In the genomic region with DNA sequence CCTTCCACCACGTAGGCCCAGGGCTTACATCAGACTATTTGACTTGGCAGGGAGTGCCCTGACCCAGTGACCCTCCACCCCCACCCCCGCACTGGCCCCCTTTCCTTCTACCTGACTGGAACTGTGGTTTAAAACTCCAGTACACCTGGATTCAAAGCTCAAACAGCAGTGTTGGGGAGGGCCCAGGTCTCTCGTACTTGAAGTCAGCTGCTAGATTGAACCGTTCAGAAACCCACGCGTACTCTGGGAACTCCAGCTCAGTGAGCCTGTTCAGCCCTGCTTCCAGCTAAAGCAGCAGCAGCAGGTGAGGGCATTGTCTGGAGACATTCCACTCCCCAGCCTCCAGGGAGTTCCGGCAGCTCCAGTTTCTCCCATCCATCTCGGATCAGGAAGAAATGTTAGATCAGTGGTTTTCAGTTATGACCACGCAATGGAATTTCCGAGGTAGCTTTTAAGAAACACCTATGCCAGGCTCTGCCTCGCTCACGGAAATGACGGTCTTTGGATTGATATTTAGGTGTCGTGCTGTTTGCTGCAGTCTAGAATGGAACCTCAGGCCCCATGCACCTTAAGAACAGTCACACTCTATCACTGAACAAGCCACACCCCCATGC, we compare ENCODE assay signal across 10 mouse cellular contexts. TPM values are rescaled to one million over a fixed set of nuclear protein-coding genes. Genes with fewer than 3 reads are reported as not detected.
DNase-seq lines count a peak whose midpoint lies in the region; ATAC-seq and TF ChIP-seq lines count a peak whose summit lies in the region.
"Had no signal": no experiment of that assay in that cellular context is flagged by ENCODE, and none has a peak within 500 bp of the region (broad histone marks: within the 10 kb centered on the region; RNA-seq: fewer than 3 reads in every experiment).

No protein-coding gene starts in this region.

- WGBS in limb, embryonic 13.5 days, result 57% methylated on average over 14 of the region's 14 CpGs
- WGBS in limb, embryonic 10.5 days, result 67% methylated on average over 14 of the region's 14 CpGs
- WGBS in liver, embryonic 15.5 days (ENCODE audit: insufficient replicate concordance), result 44% methylated on average over 14 of the region's 14 CpGs

- H3K4me1 ChIP-seq in limb, embryonic 13.5 days, result peaks cover 14% of the 10 kb centered on the region
- peaks cover 16% of the 10 kb centered on the region; the same call in 1 of the 2 replicates for H3K4me1 ChIP-seq in limb, embryonic 10.5 days
- peaks cover 17 to 50% of the 10 kb centered on the region in 2 experiments for H3K4me1 ChIP-seq in MEL (ENCODE audit: control insufficient read depth in 1 of 2, insufficient read depth in 2 of 2, low read length in 2 of 2)
- H3K4me1 ChIP-seq in liver, embryonic 15.5 days (replicated peaks), result peaks cover 87% of the 10 kb centered on the region
- H3K4me1 ChIP-seq: forebrain, embryonic 15.5 days had no signal

- no peak for TF ChIP-seq EP300 in MEL (IDR thresholded peaks at IDR 0.05; ENCODE audit: low read depth in 1 of 2, low read length in 2 of 2)

- DNase-seq in limb, embryonic 10.5 days (ENCODE audit: low spot score), result no peak
- DNase-seq in MEL (ENCODE audit: low read depth, low spot score), result no peak
- no peak for DNase-seq in ovary, postnatal 10 days (ENCODE audit: low spot score)
- no peak for DNase-seq in cerebellum, adult 9-10 months
- DNase-seq: heart, adult 18-20 months had no signal

- TF ChIP-seq POLR2A in MEL (IDR thresholded peaks at IDR 0.05; ENCODE audit: control insufficient read depth in 1 of 2, insufficient read depth in 1 of 2, low read depth in 1 of 2, low read length in 2 of 2, poor library complexity in 1 of 2), result peak in 1 of 2 experiments; percentile 67; a peak in 1 of 4 replicates

- no peaks in the 10 kb centered on the region for H3K9me3 ChIP-seq in limb, embryonic 13.5 days
- H3K9me3 ChIP-seq in limb, embryonic 10.5 days (replicated peaks), result no peaks in the 10 kb centered on the region
- no peaks in the 10 kb centered on the region for H3K9me3 ChIP-seq in MEL (replicated peaks; ENCODE audit: insufficient read depth, low read length)
- no peaks in the 10 kb centered on the region for H3K9me3 ChIP-seq in liver, embryonic 15.5 days (replicated peaks)
- H3K9me3 ChIP-seq: forebrain, embryonic 15.5 days; limb, embryonic 15.5 days had no signal

- no peak for TF ChIP-seq CTCF in MEL (IDR thresholded peaks at IDR 0.05 in 2 of 3, conservative IDR thresholded peaks at IDR 0.05 in 1 of 3; ENCODE audit: control insufficient read depth in 1 of 3, insufficient read depth in 1 of 3, low read depth in 2 of 3, low read length in 3 of 3, poor library complexity in 1 of 3, severe bottlenecking in 1 of 3)

- H3K27me3 ChIP-seq in limb, embryonic 13.5 days, result no peaks in the 10 kb centered on the region; the same call in 1 of the 2 replicates
- no peaks in the 10 kb centered on the region for H3K27me3 ChIP-seq in limb, embryonic 10.5 days (ENCODE audit: low read depth, poor library complexity, severe bottlenecking)
- no peaks in the 10 kb centered on the region for H3K27me3 ChIP-seq in MEL (ENCODE audit: control insufficient read depth in 1 of 2, insufficient read depth in 2 of 2, low read length in 2 of 2)
- H3K27me3 ChIP-seq in liver, embryonic 15.5 days, result no peaks in the 10 kb centered on the region
- H3K27me3 ChIP-seq: forebrain, embryonic 15.5 days; limb, embryonic 15.5 days had no signal

- H3K9ac ChIP-seq in limb, embryonic 13.5 days, result no peak overlapping the region
- peak overlapping the region; percentile 81 for H3K9ac ChIP-seq in MEL (ENCODE audit: control insufficient read depth, low read depth, low read length, poor library complexity, severe bottlenecking)
- peak overlapping the region; percentile 31; the same call in 1 of the 2 replicates for H3K9ac ChIP-seq in liver, embryonic 15.5 days
- H3K9ac ChIP-seq: forebrain, embryonic 15.5 days; limb, embryonic 15.5 days had no signal

- H3K27ac ChIP-seq in limb, embryonic 13.5 days, result no peak overlapping the region
- H3K27ac ChIP-seq in limb, embryonic 10.5 days, result no peak overlapping the region; the same call in 1 of the 2 replicates
- H3K27ac ChIP-seq in MEL (ENCODE audit: control insufficient read depth, low read depth, low read length), result peak overlapping the region; percentile 99
- peak overlapping the region; percentile 88 for H3K27ac ChIP-seq in liver, embryonic 15.5 days (replicated peaks)
- H3K27ac ChIP-seq: forebrain, embryonic 15.5 days; limb, embryonic 15.5 days had no signal

- ATAC-seq in limb, embryonic 13.5 days (ENCODE audit: low FRiP score, low read depth), result no peak
- ATAC-seq in erythroblast, adult 5-6 weeks (replicated peaks; ENCODE audit: low FRiP score, poor library complexity, severe bottlenecking), result peak; percentile 48
- ATAC-seq in liver, embryonic 15.5 days (ENCODE audit: insufficient read depth), result peak; percentile 58
- ATAC-seq: forebrain, embryonic 15.5 days had no signal

- H3K79me2 ChIP-seq in MEL (ENCODE audit: control insufficient read depth, insufficient read depth, low read length, poor library complexity), result peaks cover 6% of the 10 kb centered on the region; the same call in 1 of the 2 replicates

- H3K4me3 ChIP-seq in limb, embryonic 13.5 days, result no peak overlapping the region
- H3K4me3 ChIP-seq in limb, embryonic 10.5 days, result no peak overlapping the region
- peak overlapping the region; percentile 31 to 52 for H3K4me3 ChIP-seq in MEL (ENCODE audit: control insufficient read depth in 1 of 2, insufficient read depth in 1 of 2, low read depth in 2 of 2, low read length in 2 of 2)
- peak overlapping the region; percentile 35 for H3K4me3 ChIP-seq in liver, embryonic 15.5 days (replicated peaks)
- H3K4me3 ChIP-seq: forebrain, embryonic 15.5 days; limb, embryonic 15.5 days had no signal

- H3K36me3 ChIP-seq in limb, embryonic 13.5 days, result no peaks in the 10 kb centered on the region
- no peaks in the 10 kb centered on the region for H3K36me3 ChIP-seq in limb, embryonic 10.5 days
- H3K36me3 ChIP-seq in MEL (ENCODE audit: control insufficient read depth in 1 of 2, insufficient read depth in 2 of 2, low read length in 2 of 2), result peaks cover 0 to 44% of the 10 kb centered on the region in 2 experiments; a peak in 2 of 4 replicates
- H3K36me3 ChIP-seq in liver, embryonic 15.5 days (replicated peaks), result no peaks in the 10 kb centered on the region
- H3K36me3 ChIP-seq: forebrain, embryonic 15.5 days; limb, embryonic 15.5 days had no signal

- no peak for TF ChIP-seq RAD21 in MEL (IDR thresholded peaks at IDR 0.05; ENCODE audit: low read depth, low read length)

- 0 out of 2 replicates have a peak overlapping the region, but pooled peaks have one; percentile 7 for H3K4me2 ChIP-seq in limb, embryonic 13.5 days (replicated peaks)
- H3K4me2 ChIP-seq in liver, embryonic 15.5 days, result peak overlapping the region; percentile 68
- H3K4me2 ChIP-seq: forebrain, embryonic 15.5 days; limb, embryonic 15.5 days had no signal

TF ChIP-seq in MEL, 35 proteins besides CTCF, POLR2A, EP300 and RAD21:
- TF ChIP-seq TAL1 (IDR thresholded peaks at IDR 0.05; ENCODE audit: low read length), result no peak
- TF ChIP-seq POLR2AphosphoS2 (IDR thresholded peaks at IDR 0.05; ENCODE audit: low read length), result no peak
- TF ChIP-seq TBP (IDR thresholded peaks at IDR 0.05; ENCODE audit: low read depth, low read length), result no peak
- TF ChIP-seq KAT2A (conservative IDR thresholded peaks at IDR 0.05; ENCODE audit: low read depth, low read length), result no peak
- TF ChIP-seq ZMIZ1 (IDR thresholded peaks at IDR 0.05; ENCODE audit: low read depth, low read length), result peak; percentile 91; the same call in 1 of the 2 replicates
- no peak for TF ChIP-seq MAX (IDR thresholded peaks at IDR 0.05; ENCODE audit: low read length)

RNA-seq across cellular contexts. Expression of gene Ina, which starts 31.0 kb away (rescaled TPM):
- 0.98 and 2.2 TPM in 2 replicates for polyA plus RNA-seq in limb, embryonic 13.5 days (2015; fragmentation: Nextera tagmentation; extraction: Ambion mirVana)
- polyA plus RNA-seq in limb, embryonic 10.5 days (2016; fragmentation: Nextera tagmentation; extraction: Ambion mirVana), result 0.11 and 0.15 TPM in 2 replicates
- total RNA-seq in MEL (2012; rRNA removed), result not detected in 2 replicates
- not detected for polyA plus RNA-seq in MEL (2012; ENCODE audit: insufficient read depth in 1 of 2, insufficient read length in 2 of 2, low read depth in 1 of 2, low replicate concordance in 2 of 2, missing spikeins in 1 of 2)
- not detected in 2 replicates for total RNA-seq in erythroblast, adult 5-6 weeks (2015; ENCODE audit: low replicate concordance)
- total RNA-seq in erythroblast, adult 5-6 weeks (2017; ENCODE audit: low replicate concordance), result not detected in 2 replicates
- 0.23 and 0.36 TPM in 2 replicates for polyA plus RNA-seq in liver, embryonic 15.5 days (2015; fragmentation: Nextera tagmentation; extraction: Ambion mirVana)
- total RNA-seq: heart, adult 18-20 months had no signal

RNA-seq across cellular contexts. Expression of gene Nt5c2, which starts 31.5 kb away (rescaled TPM):
- polyA plus RNA-seq in limb, embryonic 13.5 days (2015; fragmentation: Nextera tagmentation; extraction: Ambion mirVana), result 86.8 and 95.2 TPM in 2 replicates
- 75.4 and 89.8 TPM in 2 replicates for polyA plus RNA-seq in limb, embryonic 10.5 days (2016; fragmentation: Nextera tagmentation; extraction: Ambion mirVana)
- 64.6 and 65.0 TPM in 2 replicates for total RNA-seq in MEL (2012; rRNA removed)
- polyA plus RNA-seq in MEL (2012; ENCODE audit: insufficient read depth in 1 of 2, insufficient read length in 2 of 2, low read depth in 1 of 2, low replicate concordance in 2 of 2, missing spikeins in 1 of 2), result 100 to 1,000 TPM; 147 to 455 TPM
- total RNA-seq in erythroblast, adult 5-6 weeks (2015; ENCODE audit: low replicate concordance), result 20.2 and 22.4 TPM in 2 replicates
- total RNA-seq in erythroblast, adult 5-6 weeks (2017; ENCODE audit: low replicate concordance), result 20.9 and 22.4 TPM in 2 replicates
- 42.7 and 44.4 TPM in 2 replicates for polyA plus RNA-seq in liver, embryonic 15.5 days (2015; fragmentation: Nextera tagmentation; extraction: Ambion mirVana)

Comparison
In these comparisons a context has a peak if more than half of its experiments do, and no peak if none do; other contexts are left out.
1. H3K27ac ChIP-seq: peak in MEL (single experiment) and liver, embryonic 15.5 days (single experiment); none in limb, embryonic 13.5 days (single experiment) and limb, embryonic 10.5 days (single experiment).
2. H3K4me3 ChIP-seq: peak in MEL (2 of 2) and liver, embryonic 15.5 days (single experiment); none in limb, embryonic 13.5 days (single experiment) and limb, embryonic 10.5 days (single experiment).